Mouse (Mus musculus) liver, postnatal 0 days (tissue): Measurements from ENCODE around the gene Alkbh7. TPM values are rescaled to one million over a fixed set of nuclear protein-coding genes. Genes with fewer than 3 reads are reported as not detected.
A peak's percentile ranks its signal among the peaks of the same experiment; 100 is the strongest.

Experiments used
- ATAC-seq: fragments of 200-750 bp; cut with Nextera tagmentation; 2 replicates; pipeline ENCODE4 v1.8.0; 2017; ENCODE audit warnings: mild to moderate bottlenecking, moderate library complexity
- DNase-seq: peaks from one replicate; pipeline ENCODE4 v3.0.0-alpha.2; 2016
- H3K27ac ChIP-seq: fragments of 300-500 bp; sonication (generic); 2 replicates; pipeline ENCODE4 v1.5.1; 2014; ENCODE audit warnings: antibody characterized with exemption, moderate library complexity, mild to moderate bottlenecking, low read depth
- H3K27me3 ChIP-seq: fragments of 300-500 bp; sonication (generic); 2 replicates; pipeline ENCODE4 v1.6.1; 2014; ENCODE audit warnings: low read length, control low read depth, mixed read lengths; ENCODE audit not compliant: insufficient read depth
- H3K36me3 ChIP-seq: fragments of 300-500 bp; sonication (generic); replicated peaks from 2 replicates; pipeline ENCODE4 v1.6.1; 2014; ENCODE audit warnings: mild to moderate bottlenecking, control low read depth, low read length, moderate library complexity, mixed read lengths; ENCODE audit not compliant: insufficient read depth
- H3K4me1 ChIP-seq: fragments of 300-500 bp; sonication (generic); 2 replicates; pipeline ENCODE4 v1.6.1; 2014; ENCODE audit warnings: antibody characterized with exemption, mild to moderate bottlenecking, control low read depth; ENCODE audit not compliant: insufficient read depth
- H3K4me2 ChIP-seq: fragments of 300-500 bp; sonication (generic); 2 replicates; pipeline ENCODE4 v1.6.1; 2014; ENCODE audit warnings: low read depth, mild to moderate bottlenecking, low read length, moderate library complexity, mixed read lengths
- H3K4me3 ChIP-seq: fragments of 300-500 bp; sonication (generic); 2 replicates; pipeline ENCODE4 v1.5.1; 2014; ENCODE audit warnings: low read depth, low read length
- H3K9ac ChIP-seq: fragments of 300-500 bp; sonication (generic); replicated peaks from 2 replicates; pipeline ENCODE4 v1.6.1; 2014; ENCODE audit warnings: mild to moderate bottlenecking, moderate library complexity
- H3K9me3 ChIP-seq: fragments of 300-500 bp; sonication (generic); 2 replicates; pipeline ENCODE4 v1.6.1; 2016; ENCODE audit warnings: mild to moderate bottlenecking, control low read depth, low read length, mixed read lengths
- CTCF ChIP-seq: sonication (generic); IDR thresholded peaks from 2 replicates; pipeline ENCODE4 v1.5.1; 2016; ENCODE audit warnings: antibody characterized with exemption, low read depth
- EP300 ChIP-seq: IDR thresholded peaks from 2 replicates; pipeline ENCODE4 v1.6.1; 2016; ENCODE audit warnings: antibody characterized with exemption, low read depth, mild to moderate bottlenecking
- WGBS: fragments of 180-500 bp; shearing (Covaris S2); extraction: QIAGEN DNeasy Blood & Tissue Kit; methylation state at CpG from one replicate; pipeline ENCODE4 v1.1.7; 2014; ENCODE audit not compliant: insufficient replicate concordance; 5-methylcytosine and 5-hydroxymethylcytosine counted together
- polyA plus RNA-seq: library from polyadenylated mRNA; unstranded; fragments of >200 nt; fragmentation: Nextera tagmentation; extraction: Ambion mirVana; gene quantifications from 2 replicates; pipeline ENCODE4 v1.2.1, GENCODE M21; 2015

The Alkbh7 gene
- polyA plus RNA-seq, 1 experiment from 2014 or later: 23.9 TPM

DNA sequence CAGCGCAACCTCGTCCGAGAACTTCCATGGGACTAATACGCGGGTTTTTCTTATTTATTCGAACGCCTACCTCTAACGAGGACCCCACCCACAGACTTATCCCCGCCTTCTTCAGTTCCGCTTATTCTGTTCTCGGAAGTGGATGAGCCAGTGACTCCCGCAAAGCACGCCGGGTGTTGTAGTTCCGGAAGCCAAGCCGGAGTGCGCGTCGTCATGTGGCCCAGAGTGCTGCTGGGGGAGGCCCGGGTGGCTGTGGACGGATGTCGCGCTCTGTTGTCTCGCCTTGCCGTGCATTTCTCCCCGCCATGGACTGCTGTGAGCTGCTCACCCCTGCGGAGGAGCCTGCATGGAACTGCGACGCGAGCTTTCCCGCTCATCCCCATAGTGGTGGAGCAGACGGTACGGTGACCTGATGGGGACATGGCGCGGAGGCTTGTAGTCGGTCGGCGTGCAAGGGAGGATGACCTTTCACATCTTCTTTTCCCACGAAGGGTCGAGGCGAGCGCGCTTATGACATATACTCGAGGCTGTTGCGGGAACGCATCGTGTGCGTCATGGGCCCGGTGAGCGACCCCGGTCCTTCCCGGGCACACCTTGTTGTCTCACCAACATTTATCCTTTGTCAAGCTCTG, 6.9 kb upstream of the Alkbh7 start, which contains the start of gene Clpp:
Gene Clpp (plus strand): TSS at position 191 of the 632 bp plus-strand sequence.
- DNase-seq: peak; percentile 96
- under 1% methylated on average over 52 of the region's 52 CpGs for WGBS
- H3K9ac ChIP-seq: peak within 1 kb of the TSS; percentile 68
- H3K4me2 ChIP-seq: peak within 1 kb of the TSS; percentile 78
- H3K9me3 ChIP-seq: no peaks in the 10 kb centered on the region
- no peaks in the 10 kb centered on the region for H3K27me3 ChIP-seq
- ATAC-seq: peak; percentile 98
- TF ChIP-seq EP300 (no peak; the same call in 1 of the 2 replicates), CTCF (no peak)
- peaks cover 11% of the 10 kb centered on the region; the same call in 1 of the 2 replicates for H3K4me1 ChIP-seq
- peak within 1 kb of the TSS; percentile 69 for H3K27ac ChIP-seq
- H3K4me3 ChIP-seq: peak within 1 kb of the TSS; percentile 71
- H3K36me3 ChIP-seq: peaks cover 29% of the 10 kb centered on the region

DNA sequence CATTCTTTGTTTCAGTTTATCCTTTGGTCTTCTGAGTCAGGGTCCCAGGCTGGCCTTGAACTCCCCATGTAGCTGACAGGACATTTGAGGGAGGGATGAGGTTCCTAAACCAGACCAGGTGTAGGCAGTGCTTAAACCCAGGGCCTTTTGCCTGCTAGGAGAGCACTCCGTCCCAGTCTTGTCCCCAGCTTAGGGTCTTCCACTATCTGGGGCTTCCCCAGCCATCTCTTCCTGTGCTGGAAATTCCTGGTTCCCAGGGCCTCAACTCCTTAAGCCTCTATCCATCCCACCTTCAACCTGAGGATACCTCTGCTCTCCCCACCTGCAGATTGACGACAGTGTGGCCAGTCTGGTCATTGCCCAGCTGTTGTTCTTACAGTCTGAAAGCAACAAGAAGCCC, 6.2 kb upstream of the Alkbh7 start:
- Histone ChIP-seq H3K27me3 (no peaks in the 10 kb centered on the region), H3K4me3 (peak overlapping the region; percentile 71), H3K36me3 (peaks cover 36% of the 10 kb centered on the region), H3K4me2 (peak overlapping the region; percentile 78), H3K27ac (no peak overlapping the region), H3K9me3 (no peaks in the 10 kb centered on the region), H3K4me1 (peaks cover 11% of the 10 kb centered on the region; the same call in 1 of the 2 replicates), H3K9ac (peak overlapping the region; percentile 68)
- 65% methylated on average over 2 of the region's 2 CpGs for WGBS
- DNase-seq (no peak), ATAC-seq (no peak)
- no peak for TF ChIP-seq EP300
- TF ChIP-seq CTCF: no peak

DNA sequence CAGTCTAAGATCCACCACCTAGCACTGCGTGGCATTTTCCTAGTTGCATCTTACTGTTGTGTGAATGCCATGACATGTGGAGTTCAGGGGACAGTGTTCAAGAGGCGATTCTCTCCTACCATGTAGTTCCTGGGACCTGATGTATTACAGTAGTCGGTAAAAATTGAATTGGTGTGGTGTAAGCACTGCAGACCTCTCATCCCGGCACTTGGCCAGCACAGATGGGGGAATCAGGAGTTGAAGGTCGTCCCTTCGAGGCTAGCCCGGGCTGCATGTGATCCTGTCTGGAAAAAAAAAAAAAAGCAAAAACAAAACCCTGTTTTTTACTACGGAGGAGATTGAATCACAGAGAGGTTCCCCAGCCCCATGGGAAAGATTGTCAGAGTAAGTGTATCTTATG, 2.1 kb upstream of the Alkbh7 start:
- TF ChIP-seq EP300 (no peak), CTCF (no peak)
- ATAC-seq (no peak), DNase-seq (no peak)
- H3K27ac ChIP-seq: no peak overlapping the region
- H3K27me3 ChIP-seq: no peaks in the 10 kb centered on the region
- H3K4me2 ChIP-seq: no peak overlapping the region
- H3K9me3 ChIP-seq: no peaks in the 10 kb centered on the region
- H3K4me3 ChIP-seq: no peak overlapping the region
- H3K36me3 ChIP-seq: peaks cover 42% of the 10 kb centered on the region
- no peak overlapping the region for H3K9ac ChIP-seq
- peaks cover 15% of the 10 kb centered on the region for H3K4me1 ChIP-seq
- 82% methylated on average over 8 of the region's 8 CpGs for WGBS

DNA sequence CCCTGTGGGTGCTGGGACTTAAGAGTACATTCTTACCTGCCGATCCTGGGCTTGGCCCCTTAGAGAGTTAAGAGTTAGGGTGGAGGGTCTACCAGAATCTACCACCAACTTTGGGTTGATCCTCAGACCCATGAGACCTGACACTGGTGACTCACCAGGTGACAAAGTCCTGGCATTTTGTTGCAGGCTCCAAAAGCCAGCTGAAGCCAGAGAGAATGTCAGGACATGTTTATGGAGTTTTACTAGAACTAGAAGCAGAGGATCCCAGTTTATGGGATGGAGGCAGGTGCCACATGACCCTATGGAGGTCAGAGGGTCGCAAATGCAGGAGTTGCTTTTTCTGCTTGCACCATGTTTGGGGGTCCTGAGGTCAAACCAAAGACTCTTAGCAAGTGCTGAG, 633 bp upstream of the Alkbh7 start:
- WGBS: 54% methylated on average over 2 of the region's 2 CpGs
- H3K27ac ChIP-seq: no peak overlapping the region
- no peak overlapping the region for H3K9ac ChIP-seq
- H3K4me1 ChIP-seq: peaks cover 8% of the 10 kb centered on the region
- no peak for DNase-seq
- H3K36me3 ChIP-seq: peaks cover 42% of the 10 kb centered on the region
- peak overlapping the region; percentile 70 for H3K4me2 ChIP-seq
- no peaks in the 10 kb centered on the region for H3K27me3 ChIP-seq
- no peak overlapping the region for H3K4me3 ChIP-seq
- H3K9me3 ChIP-seq: no peaks in the 10 kb centered on the region
- no peak for ATAC-seq
- TF ChIP-seq EP300: no peak
- no peak for TF ChIP-seq CTCF

DNA sequence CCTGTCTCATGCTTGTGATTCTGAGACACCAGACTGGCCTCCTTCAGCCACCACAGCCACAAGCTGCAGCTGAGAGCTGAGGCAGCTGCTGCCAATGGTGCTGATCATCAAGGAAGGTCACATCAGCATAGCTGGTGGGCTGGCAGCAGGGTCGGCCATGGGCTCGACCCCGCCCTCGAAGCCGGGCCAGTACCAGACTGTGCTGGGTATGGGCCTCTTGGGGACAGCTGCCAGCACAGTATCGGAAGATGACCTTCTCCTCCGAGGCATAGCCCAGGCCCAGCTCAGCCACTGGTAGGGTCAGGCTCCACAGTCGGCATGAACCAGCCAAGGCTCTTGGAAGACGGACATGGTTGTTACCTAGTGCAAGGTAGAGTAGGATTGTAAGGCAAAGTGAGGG, 2.3 kb downstream of the Alkbh7 start:
- peaks cover 37% of the 10 kb centered on the region for H3K36me3 ChIP-seq
- no peak for DNase-seq
- TF ChIP-seq EP300 (no peak), CTCF (no peak)
- H3K27ac ChIP-seq: no peak overlapping the region
- no peak overlapping the region for H3K4me3 ChIP-seq
- H3K9ac ChIP-seq: no peak overlapping the region
- no peak overlapping the region for H3K4me2 ChIP-seq
- 86% methylated on average over 9 of the region's 9 CpGs for WGBS
- H3K27me3 ChIP-seq: no peaks in the 10 kb centered on the region
- no peaks in the 10 kb centered on the region for H3K9me3 ChIP-seq
- no peak for ATAC-seq
- peaks cover 8% of the 10 kb centered on the region for H3K4me1 ChIP-seq

DNA sequence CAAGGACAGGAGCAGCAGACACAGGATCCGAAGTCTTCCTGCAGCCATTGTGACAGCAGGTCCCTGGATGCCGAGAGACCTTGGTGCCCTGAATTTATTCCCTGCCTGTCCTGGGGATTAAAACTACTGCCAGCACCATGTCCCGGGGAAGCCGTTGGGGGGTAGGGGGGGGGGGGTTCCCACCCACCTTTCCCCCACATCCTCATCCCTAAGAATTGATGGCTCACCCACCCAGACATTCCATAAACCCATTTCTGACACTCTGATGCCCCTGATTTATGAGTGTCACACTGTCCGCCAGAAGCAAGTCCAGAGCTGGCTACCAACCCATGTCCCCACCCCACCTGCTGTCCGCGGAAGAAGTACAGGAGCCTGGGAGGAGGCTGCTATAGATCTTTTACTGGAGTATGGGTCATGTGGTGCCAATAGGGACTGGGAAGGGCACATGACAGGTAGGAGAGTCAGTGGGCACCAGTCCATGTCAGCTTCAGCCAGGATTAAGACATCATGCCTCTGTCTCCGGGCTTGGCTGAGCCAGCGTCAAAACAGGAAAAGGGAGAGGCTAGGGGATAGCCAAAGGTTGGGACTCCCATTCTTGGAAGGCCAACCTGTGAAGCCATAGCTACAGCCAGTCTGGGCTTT, 3.0 kb downstream of the Alkbh7 start, which contains the start of gene Pspn:
Gene Pspn (minus strand): TSS at position 51 of the 642 bp plus-strand sequence.
- H3K4me3 ChIP-seq: no peak within 1 kb of the TSS
- no peaks in the 10 kb centered on the region for H3K27me3 ChIP-seq
- no peak for TF ChIP-seq EP300
- TF ChIP-seq CTCF: no peak
- WGBS: 88% methylated on average over 9 of the region's 9 CpGs
- H3K9me3 ChIP-seq: no peaks in the 10 kb centered on the region
- peaks cover 8% of the 10 kb centered on the region for H3K4me1 ChIP-seq
- H3K27ac ChIP-seq: no peak within 1 kb of the TSS
- H3K36me3 ChIP-seq: peaks cover 33% of the 10 kb centered on the region
- H3K9ac ChIP-seq: no peak within 1 kb of the TSS
- DNase-seq: no peak
- ATAC-seq: no peak
- no peak within 1 kb of the TSS for H3K4me2 ChIP-seq
